Mouse (Mus musculus) E14TG2a.4 (cell line): ENCODE data around the gene Tpcn1.

Experiments
- CTCF ChIP-seq: conservative IDR thresholded peaks from 2 replicates; pipeline ENCODE4 v1.5.1; 2014; ENCODE audit warnings: low read length
- NANOG ChIP-seq: IDR thresholded peaks from 2 replicates; pipeline ENCODE4 v1.6.1; 2014; ENCODE audit warnings: borderline replicate concordance, low read length, mixed read lengths
- POU5F1 ChIP-seq: IDR thresholded peaks from 2 replicates; pipeline ENCODE4 v1.6.1; 2014; ENCODE audit warnings: low read length, borderline replicate concordance

DNA sequence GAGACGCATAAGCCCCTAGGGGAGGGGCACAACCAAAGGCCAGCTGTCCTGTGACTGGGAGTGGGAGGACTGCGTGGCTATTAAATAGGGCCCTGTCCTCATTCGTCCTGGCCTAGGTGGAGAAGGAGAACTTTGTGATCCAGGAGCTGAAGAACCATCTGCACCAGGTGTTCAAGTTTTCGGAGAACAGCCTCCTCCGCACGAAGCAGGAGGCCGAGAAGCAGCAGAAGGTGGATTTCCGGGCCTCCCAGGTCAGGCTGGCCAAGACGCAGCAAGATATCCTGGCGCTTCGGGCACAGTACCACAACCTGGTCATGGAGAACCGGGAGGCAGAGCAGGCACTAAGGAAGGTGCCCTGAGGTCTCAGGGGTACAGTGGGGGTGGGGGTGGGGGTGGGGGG lies 13.7 kb upstream of the Tpcn1 start:
- TF ChIP-seq CTCF (no peak), NANOG (no peak), POU5F1 (no peak)
